Mouse (Mus musculus) fat pad, adult 2 months (tissue): ENCODE results near the gene Clock.

Experiments
- DNase-seq: peaks from one replicate; pipeline ENCODE4 v3.0.0-alpha.2; 2011; ENCODE audit warnings: low read depth, low spot score; ENCODE audit errors: extremely low read depth

Clock gene

GRCm38 (mm10) chr5:76285699-76286098 lies 18.9 kb downstream of the Clock start:
- DNase-seq, result no peak

GRCm38 (mm10) chr5:76283890-76284289 lies 20.7 kb downstream of the Clock start:
- DNase-seq, result no peak

GRCm38 (mm10) chr5:76274977-76275376 lies 29.6 kb downstream of the Clock start:
- no peak for DNase-seq

GRCm38 (mm10) chr5:76250948-76251347 lies 53.6 kb downstream of the Clock start:
- DNase-seq, result no peak

GRCm38 (mm10) chr5:76246539-76246938 lies 58.1 kb downstream of the Clock start:
- DNase-seq, result no peak

- no peak for DNase-seq
These were observed 59.2 kb downstream of the Clock start for GRCm38 (mm10) chr5:76245419-76245818.

GRCm38 (mm10) chr5:76244430-76244829 lies 60.2 kb downstream of the Clock start:
- no peak for DNase-seq

- no peak for DNase-seq
These were observed 60.7 kb downstream of the Clock start for GRCm38 (mm10) chr5:76243929-76244328.

- DNase-seq, result no peak
These were observed 61.3 kb downstream of the Clock start for GRCm38 (mm10) chr5:76243274-76243673.

- DNase-seq, result no peak
These were observed 73.3 kb downstream of the Clock start for GRCm38 (mm10) chr5:76231171-76231855.

GRCm38 (mm10) chr5:76216691-76217090 lies 87.9 kb downstream of the Clock start:
- no peak for DNase-seq

GRCm38 (mm10) chr5:76208066-76208465 lies 96.5 kb downstream of the Clock start:
- no peak for DNase-seq

- no peak for DNase-seq
These were observed 98.7 kb downstream of the Clock start for GRCm38 (mm10) chr5:76205886-76206285.

GRCm38 (mm10) chr5:76203171-76203570 lies 101.4 kb downstream of the Clock start:
- no peak for DNase-seq

- no peak for DNase-seq
These were observed 105.2 kb downstream of the Clock start for GRCm38 (mm10) chr5:76199346-76199745.

GRCm38 (mm10) chr5:76194377-76194945 lies 110.1 kb downstream of the Clock start:
- DNase-seq, result no peak

- DNase-seq, result no peak
These were observed 111.5 kb downstream of the Clock start for GRCm38 (mm10) chr5:76193075-76193474.

- DNase-seq, result no peak
These were observed 114.0 kb downstream of the Clock start for GRCm38 (mm10) chr5:76190609-76191008.

- no peak for DNase-seq
These were observed 116.7 kb downstream of the Clock start for GRCm38 (mm10) chr5:76187885-76188284.

- DNase-seq, result no peak
These were observed 120.1 kb downstream of the Clock start for GRCm38 (mm10) chr5:76184286-76185080.

- DNase-seq, result no peak
These were observed 120.8 kb downstream of the Clock start, which contains the start of gene Tmem165 for GRCm38 (mm10) chr5:76183750-76184261. Gene Tmem165, plus strand, starts transcription at chr5:76183880.
